Mouse (Mus musculus): ENCODE measurements at regions not wholly inside any gene's neighbourhood (a gene's known extent, or its start where the extent isn't known, plus 50 kb on each side); places are given as distances from the start of the nearest gene placed in this dataset.

DNA sequence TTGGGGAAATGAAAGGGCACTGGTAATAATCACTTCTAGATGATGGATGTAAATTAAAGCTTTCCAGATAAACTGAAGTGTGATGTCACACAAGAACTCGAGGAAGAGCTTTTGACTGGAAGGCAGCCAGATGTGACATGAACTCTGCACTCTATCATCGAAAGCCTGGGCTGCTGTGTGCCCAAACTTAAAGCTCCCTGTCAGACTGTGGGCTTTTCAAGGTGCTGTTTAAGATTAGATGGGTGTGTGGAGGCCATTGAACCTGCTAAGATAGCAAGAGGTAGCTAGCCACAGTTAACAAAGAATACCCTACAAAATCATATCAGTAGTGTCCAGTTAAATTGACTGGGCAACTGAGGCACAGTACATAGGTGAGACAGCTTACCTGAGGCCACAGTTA is 190.1 kb downstream of the Fam49a start:
- no peak overlapping the region for H3K9ac ChIP-seq
- no peaks in the 10 kb centered on the region for H3K9me3 ChIP-seq (replicated peaks)
- 86% methylated on average over 2 of the region's 2 CpGs for WGBS
- no peaks in the 10 kb centered on the region for H3K27me3 ChIP-seq
- no peak overlapping the region for H3K4me3 ChIP-seq
- no peaks in the 10 kb centered on the region for H3K4me1 ChIP-seq
- ATAC-seq: no peak
- H3K4me2 ChIP-seq: no peak overlapping the region
- H3K27ac ChIP-seq: no peak overlapping the region
- no peaks in the 10 kb centered on the region for H3K36me3 ChIP-seq (ENCODE audit: poor library complexity, severe bottlenecking)

DNA sequence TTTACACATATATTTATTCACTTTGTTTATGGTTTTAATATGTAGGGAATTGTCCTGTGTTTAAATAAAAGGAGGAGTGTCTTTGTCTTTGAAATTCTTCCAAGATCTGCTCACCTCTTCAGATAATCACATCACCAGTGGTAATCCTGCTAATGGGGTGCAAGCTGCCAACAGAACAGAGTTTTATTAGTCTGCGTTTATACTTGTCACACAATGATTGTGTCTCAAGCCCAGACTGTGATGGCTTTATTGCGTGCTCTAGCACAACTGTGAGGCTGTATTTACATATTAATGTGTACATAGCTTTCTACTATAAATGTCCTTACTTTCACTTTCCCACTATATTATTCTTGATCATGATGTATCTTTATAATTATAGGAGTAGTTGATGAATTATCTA is 184.8 kb downstream of the Fam49a start:
- H3K4me3 ChIP-seq: no peak overlapping the region
- no peaks in the 10 kb centered on the region for H3K9me3 ChIP-seq (replicated peaks)
- H3K4me2 ChIP-seq: no peak overlapping the region
- peak; percentile 38; the same call in 1 of the 2 replicates for ATAC-seq
- no peak overlapping the region for H3K27ac ChIP-seq
- H3K27me3 ChIP-seq: no peaks in the 10 kb centered on the region
- H3K9ac ChIP-seq: no peak overlapping the region
- 18% methylated on average over 2 of the region's 2 CpGs for WGBS
- H3K4me1 ChIP-seq: 0 out of 2 replicates have a peak, but pooled peaks cover 5% of the 10 kb centered on the region
- no peaks in the 10 kb centered on the region for H3K36me3 ChIP-seq (ENCODE audit: poor library complexity, severe bottlenecking)

- H3K4me2 ChIP-seq: no peak overlapping the region
- H3K4me3 ChIP-seq: no peak overlapping the region
- no peak overlapping the region for H3K9ac ChIP-seq
- 0 out of 2 replicates have a peak, but pooled peaks cover 5% of the 10 kb centered on the region for H3K4me1 ChIP-seq
- H3K27ac ChIP-seq: no peak overlapping the region
- H3K9me3 ChIP-seq (replicated peaks): no peaks in the 10 kb centered on the region
- ATAC-seq: no peak
- WGBS: 74% methylated on average over 3 of the region's 3 CpGs
- H3K27me3 ChIP-seq: no peaks in the 10 kb centered on the region
- no peaks in the 10 kb centered on the region for H3K36me3 ChIP-seq (ENCODE audit: poor library complexity, severe bottlenecking)
Measured at GRCm38 (mm10) chr12:12446281-12446680, 184.3 kb downstream of the Fam49a start.

DNA sequence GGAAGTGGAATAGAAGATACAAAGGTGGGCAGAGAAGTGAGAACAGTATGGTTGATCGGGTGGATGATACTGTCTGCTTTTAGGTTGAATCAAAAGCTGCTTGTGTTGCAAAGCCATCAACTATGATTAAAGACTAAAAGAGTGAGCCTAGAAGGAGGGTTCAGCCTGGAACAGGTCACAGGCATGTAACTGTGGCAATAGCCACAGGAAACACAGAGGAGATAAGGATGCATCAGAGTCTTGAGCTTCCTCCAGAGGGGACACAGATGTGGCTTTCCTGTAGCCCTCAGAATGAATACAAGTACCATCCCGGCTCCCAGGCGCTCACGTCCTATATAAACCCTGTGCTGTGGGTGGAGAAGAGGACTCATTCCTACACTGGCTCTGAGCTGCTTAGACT is 180.9 kb downstream of the Fam49a start:
- no peak for ATAC-seq

GRCm38 (mm10) chr12:12436379-12436778 is 174.4 kb downstream of the Fam49a start:
- 97% methylated on average over 1 of the region's 1 CpGs for WGBS
- no peak overlapping the region for H3K4me2 ChIP-seq
- no peaks in the 10 kb centered on the region for H3K9me3 ChIP-seq (replicated peaks)
- H3K27ac ChIP-seq: no peak overlapping the region
- H3K27me3 ChIP-seq: no peaks in the 10 kb centered on the region
- no peaks in the 10 kb centered on the region for H3K36me3 ChIP-seq (ENCODE audit: poor library complexity, severe bottlenecking)
- no peak overlapping the region for H3K4me3 ChIP-seq
- no peak overlapping the region for H3K9ac ChIP-seq
- no peaks in the 10 kb centered on the region for H3K4me1 ChIP-seq
- ATAC-seq: no peak

More for the DNA sequence above, 180.9 kb downstream of the Fam49a start:
- Histone ChIP-seq H3K4me2 (no peak overlapping the region), H3K4me1 (0 out of 2 replicates have a peak, but pooled peaks cover 5% of the 10 kb centered on the region), H3K9ac (no peak overlapping the region), H3K4me3 (no peak overlapping the region), H3K36me3 (ENCODE audit: poor library complexity, severe bottlenecking) (no peaks in the 10 kb centered on the region), H3K27ac (no peak overlapping the region), H3K9me3 (replicated peaks) (no peaks in the 10 kb centered on the region), H3K27me3 (no peaks in the 10 kb centered on the region)
- 94% methylated on average over 4 of the region's 4 CpGs for WGBS

DNA sequence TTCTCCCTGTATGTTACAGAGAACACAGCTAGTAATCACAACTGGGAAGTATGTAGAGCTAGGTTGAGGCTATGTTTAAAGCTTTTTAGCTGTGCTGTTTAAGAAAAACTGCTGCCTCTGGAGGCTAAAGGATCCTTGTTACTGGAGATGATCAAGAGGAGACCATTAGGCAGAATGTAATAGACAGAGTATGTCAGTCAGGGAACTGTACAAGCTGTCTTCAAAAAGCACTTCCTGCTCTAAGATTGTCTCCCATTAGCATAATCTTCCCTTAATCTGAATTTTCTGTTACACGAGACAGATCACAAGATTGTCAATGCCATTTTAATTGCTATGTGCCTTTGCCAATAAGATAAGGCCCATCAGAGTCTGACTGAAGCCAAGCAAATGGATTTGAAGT is 170.7 kb downstream of the Fam49a start:
- peak; percentile 66; the same call in 1 of the 2 replicates for ATAC-seq
- Histone ChIP-seq H3K4me2 (no peak overlapping the region), H3K9ac (no peak overlapping the region), H3K27ac (no peak overlapping the region), H3K4me3 (no peak overlapping the region), H3K27me3 (no peaks in the 10 kb centered on the region), H3K4me1 (no peaks in the 10 kb centered on the region), H3K36me3 (ENCODE audit: poor library complexity, severe bottlenecking) (no peaks in the 10 kb centered on the region), H3K9me3 (replicated peaks) (no peaks in the 10 kb centered on the region)
- 44% methylated on average over 1 of the region's 1 CpGs for WGBS

All from forebrain, embryonic 13.5 days (tissue).